Mouse (Mus musculus) CH12.LX (cell line): ENCODE measurements around the gene Zkscan5. TPM values are rescaled to one million over a fixed set of nuclear protein-coding genes. Genes with fewer than 3 reads are reported as not detected.
A peak's percentile ranks its signal among the peaks of the same experiment; 100 is the strongest.

Experiments used
- DNase-seq: peaks from one replicate; pipeline ENCODE4 v3.0.0-alpha.2; 2013; ENCODE audit errors: extremely low read depth
- H3K27ac ChIP-seq: 2 replicates; pipeline ENCODE4 v1.5.1; 2012; ENCODE audit warnings: low read depth, mild to moderate bottlenecking, control low read depth, moderate library complexity; ENCODE audit not compliant: insufficient read depth
- H3K27me3 ChIP-seq: replicated peaks from 2 replicates; pipeline ENCODE3; 2012; ENCODE audit warnings: inconsistent platforms
- H3K36me3 ChIP-seq, 2 experiments: replicated peaks in 1 of 2; 2 replicates each; pipeline versions ENCODE3 to v1.6.1; 2012; ENCODE audit warnings: inconsistent platforms in 1 of 2, low read length in 1 of 2, mild to moderate bottlenecking in 1 of 2, mixed read lengths in 1 of 2, moderate library complexity in 1 of 2; ENCODE audit not compliant: control insufficient read depth in 1 of 2, insufficient read depth in 1 of 2
- H3K4me1 ChIP-seq, 2 experiments: 2 replicates each; pipeline ENCODE4 v1.6.1; 2012; ENCODE audit warnings: inconsistent platforms in 1 of 2, moderate library complexity in 1 of 2; ENCODE audit not compliant: insufficient read depth in 2 of 2, control insufficient read depth in 1 of 2
- H3K4me2 ChIP-seq: 2 replicates; pipeline ENCODE4 v1.6.1; 2012; ENCODE audit warnings: low read depth, mild to moderate bottlenecking, control low read depth; ENCODE audit not compliant: poor library complexity, insufficient read depth, severe bottlenecking
- H3K4me3 ChIP-seq, 3 experiments: fragments of 150-350 bp in 1 of 3; sonication (generic) in 1 of 3; replicated peaks in 1 of 3; 2 replicates each; pipeline versions ENCODE3 to v1.5.1; 2011 to 2012; ENCODE audit warnings: low read depth in 2 of 3, low read length in 2 of 3, mild to moderate bottlenecking in 2 of 3, moderate library complexity in 2 of 3, control low read depth in 1 of 3, improper control_type of control experiment in 1 of 3, inconsistent platforms in 1 of 3, mixed read lengths in 1 of 3; ENCODE audit not compliant: poor library complexity in 1 of 3
- H3K79me2 ChIP-seq: replicated peaks from 2 replicates; pipeline ENCODE4 v1.6.1; 2012; ENCODE audit warnings: mild to moderate bottlenecking, moderate library complexity; ENCODE audit not compliant: control insufficient read depth, poor library complexity, insufficient read depth, severe bottlenecking; ENCODE audit errors: extremely low read depth
- H3K9ac ChIP-seq: 2 replicates; pipeline ENCODE4 v1.6.1; 2012; ENCODE audit warnings: low read depth, mild to moderate bottlenecking, control low read depth, moderate library complexity; ENCODE audit not compliant: insufficient read depth
- H3K9me3 ChIP-seq: replicated peaks from 2 replicates; pipeline ENCODE3; 2012; ENCODE audit warnings: low read length, inconsistent platforms, mixed read lengths
- BHLHE40 ChIP-seq: IDR thresholded peaks from 2 replicates; pipeline ENCODE4 v1.6.1; 2011; ENCODE audit warnings: mild to moderate bottlenecking, low read depth, low read length, improper control_type of control experiment
- ELF1 ChIP-seq: IDR thresholded peaks from 2 replicates; pipeline ENCODE4 v1.6.1; 2014; ENCODE audit warnings: low read depth, mild to moderate bottlenecking, inconsistent platforms, low read length, improper control_type of control experiment
- EP300 ChIP-seq: IDR thresholded peaks from 2 replicates; pipeline ENCODE4 v1.6.1; 2011; ENCODE audit warnings: low read length, improper control_type of control experiment
- HCFC1 ChIP-seq: IDR thresholded peaks from 2 replicates; pipeline ENCODE4 v1.6.1; 2012; ENCODE audit warnings: low read depth, mild to moderate bottlenecking, inconsistent platforms, low read length, improper control_type of control experiment
- IRF4 ChIP-seq: IDR thresholded peaks from 2 replicates; pipeline ENCODE4 v1.6.1; 2014; ENCODE audit warnings: low read depth, mild to moderate bottlenecking, inconsistent platforms, low read length, improper control_type of control experiment
- JUND ChIP-seq: conservative IDR thresholded peaks from 2 replicates; pipeline ENCODE4 v1.6.1; 2011; ENCODE audit warnings: low read depth, low read length, improper control_type of control experiment
- KAT2A ChIP-seq: IDR thresholded peaks from 2 replicates; pipeline ENCODE4 v1.6.1; 2012; ENCODE audit warnings: low read length, improper control_type of control experiment, inconsistent platforms; ENCODE audit not compliant: insufficient replicate concordance
- MAFK ChIP-seq: IDR thresholded peaks from 2 replicates; pipeline ENCODE4 v1.6.1; 2011; ENCODE audit warnings: low read length, improper control_type of control experiment; ENCODE audit not compliant: insufficient replicate concordance
- MXI1 ChIP-seq: IDR thresholded peaks from 2 replicates; pipeline ENCODE4 v1.6.1; 2011; ENCODE audit warnings: mild to moderate bottlenecking, low read depth, low read length, improper control_type of control experiment
- MYC ChIP-seq: IDR thresholded peaks from 2 replicates; pipeline ENCODE4 v1.6.1; 2011; ENCODE audit warnings: low read depth, mild to moderate bottlenecking, improper control_type of control experiment, low read length
- NELFE ChIP-seq: IDR thresholded peaks from 2 replicates; pipeline ENCODE4 v1.6.1; 2011; ENCODE audit warnings: low read depth, low read length, improper control_type of control experiment
- POLR2AphosphoS2 ChIP-seq: IDR thresholded peaks from 2 replicates; pipeline ENCODE4 v1.6.1; 2011; ENCODE audit warnings: low read depth, low read length, improper control_type of control experiment
- SIN3A ChIP-seq: IDR thresholded peaks from 2 replicates; pipeline ENCODE4 v1.6.1; 2012; ENCODE audit warnings: low read length, improper control_type of control experiment, inconsistent platforms
- UBTF ChIP-seq: IDR thresholded peaks from 2 replicates; pipeline ENCODE4 v1.6.1; 2012; ENCODE audit warnings: low read depth, mild to moderate bottlenecking, inconsistent platforms, low read length, improper control_type of control experiment, moderate library complexity
- USF1 ChIP-seq: IDR thresholded peaks from 2 replicates; pipeline ENCODE4 v1.6.1; 2014; ENCODE audit warnings: low read depth, mild to moderate bottlenecking, inconsistent platforms, low read length, improper control_type of control experiment
- USF2 ChIP-seq: conservative IDR thresholded peaks from 2 replicates; pipeline ENCODE4 v1.6.1; 2011; ENCODE audit warnings: low read depth, low read length, improper control_type of control experiment
- ZKSCAN1 ChIP-seq: IDR thresholded peaks from 2 replicates; pipeline ENCODE4 v1.6.1; 2012; ENCODE audit warnings: low read depth, inconsistent platforms, low read length, improper control_type of control experiment, borderline replicate concordance
- ZMIZ1 ChIP-seq: IDR thresholded peaks from 2 replicates; pipeline ENCODE4 v1.6.1; 2012; ENCODE audit warnings: low read depth, mild to moderate bottlenecking, inconsistent platforms, low read length, improper control_type of control experiment
- ZNF384 ChIP-seq: IDR thresholded peaks from 2 replicates; pipeline ENCODE4 v1.6.1; 2012; ENCODE audit warnings: low read depth, low read length, improper control_type of control experiment, inconsistent platforms
- dilution Hi-C: fragments of 300-500 bp; cut with MboI; formaldehyde crosslinking; loops from 2 replicates; pipeline ENCODE4 v1.14.3; 2020; ENCODE audit warnings: low sequenced_read_pairs; ENCODE audit not compliant: extremely low pct_unique_long_range_greater_than_20kb, extremely low pct_ligation_motif_present
- in situ Hi-C: fragments of 300-500 bp; cut with MboI; formaldehyde crosslinking; loops from 3 replicates; pipeline ENCODE4 v1.14.3; 2019; ENCODE audit warnings: low sequenced_read_pairs, low pct_ligation_motif_present, low pct_unique_long_range_greater_than_20kb, mixed read lengths
- polyA plus RNA-seq: library from polyadenylated mRNA; unstranded; fragments of >175 nt; gene quantifications from 2 replicates; pipeline ENCODE4 v1.2.1, GENCODE M21; 2012; ENCODE audit warnings: low read depth; ENCODE audit not compliant: insufficient read length
- total RNA-seq, 2 experiments: library from RNA; depleted of rRNA; stranded (reverse); fragments of 300-350 nt in 1 of 2; fragments of >200 nt in 1 of 2; gene quantifications; 2 replicates each; pipeline ENCODE4 v1.2.3; 2012 to 2014

The Zkscan5 gene
- total and polyA plus RNA-seq, 3 experiments: 5.0 to 5.6 (median 5.3) TPM

- peaks cover 63 to 86% of the 10 kb centered on the region in 2 experiments for H3K36me3 ChIP-seq
- H3K4me2 ChIP-seq: no peak overlapping the region
- H3K9ac ChIP-seq: no peak overlapping the region
- no peaks in the 10 kb centered on the region for H3K9me3 ChIP-seq
- H3K4me3 ChIP-seq: no peak overlapping the region
- H3K79me2 ChIP-seq: peaks cover 42% of the 10 kb centered on the region
- TF ChIP-seq EP300 (no peak), USF2 (no peak), UBTF (no peak), ZMIZ1 (no peak), KAT2A (no peak), POLR2AphosphoS2 (no peak), JUND (no peak), USF1 (no peak), NELFE (no peak)
- TF ChIP-seq, all 38 proteins: peak for 0
- dilution Hi-C loops: no loop called here
- DNase-seq: no peak
- in situ Hi-C loops: no loop called here
- Histone ChIP-seq H3K27ac (no peak overlapping the region), H3K27me3 (no peaks in the 10 kb centered on the region), H3K4me1 (peaks cover 9 to 17% of the 10 kb centered on the region in 2 experiments)
These were observed 19.1 kb upstream of the Zkscan5 start for GRCm38 (mm10) chr5:145185244-145185643.

DNA sequence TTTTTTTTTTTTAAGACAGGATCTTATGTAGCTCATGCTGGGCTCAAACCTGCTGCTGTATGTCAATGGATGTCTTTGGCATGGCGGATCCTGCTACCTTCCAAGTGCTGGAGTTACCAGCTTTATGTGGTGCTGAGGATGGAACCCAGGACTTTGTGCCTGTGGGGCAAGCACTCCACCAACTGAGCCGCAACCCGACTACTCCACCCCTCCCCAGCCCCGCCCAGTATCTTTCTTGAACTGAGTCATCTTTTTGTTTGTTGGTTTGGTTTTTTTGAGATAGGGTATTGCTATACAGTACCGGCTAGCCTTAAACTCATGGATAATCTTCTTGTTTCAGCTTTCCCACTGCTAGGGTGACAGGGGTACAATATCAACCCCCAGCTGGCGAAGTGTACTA is 14.9 kb upstream of the Zkscan5 start:
- Histone ChIP-seq H3K4me2 (peak overlapping the region; percentile 99), H3K9me3 (no peaks in the 10 kb centered on the region), H3K27ac (no peak overlapping the region), H3K79me2 (peaks cover 51% of the 10 kb centered on the region), H3K4me3 (no peak overlapping the region), H3K36me3 (peaks cover 30 to 56% of the 10 kb centered on the region in 2 experiments), H3K9ac (no peak overlapping the region; the same call in 1 of the 2 replicates), H3K27me3 (no peaks in the 10 kb centered on the region), H3K4me1 (peaks cover 9 to 26% of the 10 kb centered on the region in 2 experiments)
- no peak for DNase-seq
- dilution Hi-C loops (no loop called here), in situ Hi-C loops (no loop called here)
- TF ChIP-seq ZNF384 (peak; percentile 72; the same call in 1 of the 2 replicates), IRF4 (peak; percentile 52), MAFK (no peak)

GRCm38 (mm10) chr5:145190373-145190772 is 14.0 kb upstream of the Zkscan5 start:
- H3K4me1 ChIP-seq: peaks cover 9 to 26% of the 10 kb centered on the region in 2 experiments

More at GRCm38 (mm10) chr5:145190373-145190772, 14.0 kb upstream of the Zkscan5 start:
- Histone ChIP-seq H3K9ac (peak overlapping the region; percentile 78), H3K9me3 (no peaks in the 10 kb centered on the region), H3K36me3 (peaks cover 35 to 58% of the 10 kb centered on the region in 2 experiments), H3K27me3 (no peaks in the 10 kb centered on the region), H3K4me2 (peak overlapping the region; percentile 99), H3K4me3 (peak overlapping the region; percentile 76 to 97 (median 84)), H3K27ac (0 out of 2 replicates have a peak overlapping the region, but pooled peaks have one; percentile 18), H3K79me2 (peaks cover 51% of the 10 kb centered on the region)
- dilution Hi-C loops: no loop called here
- TF ChIP-seq HCFC1 (no peak), ZKSCAN1 (no peak), MXI1 (no peak), SIN3A (no peak), NELFE (no peak), MYC (no peak), ELF1 (no peak), BHLHE40 (no peak), MAFK (no peak)
- in situ Hi-C loops: no loop called here
- no peak for DNase-seq
